Mouse (Mus musculus): ENCODE measurements around the gene Tbc1d2b.
A peak's percentile ranks its signal among the peaks of the same experiment; 100 is the strongest.

Gene Tbc1d2b

DNA sequence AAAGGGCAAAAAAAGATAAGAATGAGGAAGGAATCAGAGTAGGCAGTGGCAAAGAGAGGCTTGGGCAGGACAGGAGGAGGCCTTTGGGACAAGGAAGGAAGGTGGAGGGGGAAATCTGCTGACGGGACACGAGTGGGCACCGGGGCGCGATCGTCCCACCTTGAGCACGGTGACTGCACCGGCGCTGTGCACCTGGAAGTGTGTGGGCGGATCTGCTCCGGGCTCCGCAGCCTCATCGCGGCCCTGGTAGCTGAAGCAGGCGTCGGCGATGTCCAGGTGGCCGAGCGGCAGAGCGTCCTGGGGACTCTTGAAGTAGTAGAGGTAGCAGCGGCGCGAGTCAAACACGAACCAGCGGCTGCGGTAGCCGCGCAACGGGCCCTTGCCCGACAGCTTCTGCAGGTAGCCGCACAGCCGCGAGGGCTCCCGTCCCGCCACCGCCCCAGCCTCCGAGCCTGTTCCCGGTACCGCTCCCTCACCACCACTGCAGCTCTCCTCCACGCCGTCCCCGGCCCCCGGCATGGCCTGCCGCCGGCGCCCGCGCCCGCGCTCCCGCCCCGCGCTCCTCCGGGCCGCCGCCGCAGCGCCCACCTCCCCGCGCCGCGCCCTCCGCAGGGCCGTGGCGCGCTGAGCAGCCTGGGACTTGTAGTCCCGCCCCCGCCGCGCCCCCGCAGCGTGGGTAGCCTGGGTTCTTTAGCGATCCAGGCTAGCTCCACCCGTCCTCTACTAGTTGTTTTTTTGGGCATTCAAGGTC lies at the start of gene Tbc1d2b:
TSS of gene Tbc1d2b (minus strand) at position 612 of the 751 bp plus-strand sequence.
- DNase-seq, result peak; percentile 72

DNA sequence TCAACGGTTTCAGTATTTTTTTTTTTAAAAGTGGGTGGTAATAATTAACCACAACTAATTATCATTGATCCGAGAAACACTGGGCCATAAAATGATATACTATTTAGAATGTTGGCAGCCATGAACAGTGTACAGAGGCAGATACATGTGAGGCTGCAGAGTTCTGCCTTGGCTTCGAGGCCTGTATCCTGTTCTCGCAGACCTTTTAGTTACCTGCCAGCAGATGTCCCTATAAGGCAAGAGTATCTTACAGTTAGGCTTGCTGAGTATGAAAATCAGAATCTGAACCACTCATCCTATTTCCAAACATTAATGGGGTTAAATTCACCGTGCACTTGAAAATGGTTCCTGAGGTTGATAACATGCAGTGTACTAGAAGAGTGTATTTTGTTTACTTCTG lies 45.7 kb upstream of the Tbc1d2b start:
- DNase-seq, result no peak

DNA sequence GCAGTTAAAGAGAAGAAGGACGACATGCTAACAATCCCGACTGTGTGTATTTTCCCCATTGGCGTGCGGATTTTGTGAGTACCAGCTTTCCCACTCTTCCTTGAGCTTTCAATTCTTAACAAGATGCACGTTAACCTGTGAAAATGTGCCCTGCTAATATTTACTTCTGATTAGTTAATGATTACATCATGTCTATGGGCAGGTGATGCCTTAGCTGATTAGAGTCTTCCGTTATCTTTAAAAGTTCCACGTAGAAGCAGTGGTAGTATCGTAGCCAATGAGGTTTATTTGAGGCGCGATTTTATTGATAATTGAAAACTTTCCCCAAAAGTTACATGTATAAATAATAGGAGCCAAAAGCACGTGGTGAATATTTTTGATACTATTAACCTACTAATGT lies 45.1 kb upstream of the Tbc1d2b start:
- DNase-seq, result no peak

DNA sequence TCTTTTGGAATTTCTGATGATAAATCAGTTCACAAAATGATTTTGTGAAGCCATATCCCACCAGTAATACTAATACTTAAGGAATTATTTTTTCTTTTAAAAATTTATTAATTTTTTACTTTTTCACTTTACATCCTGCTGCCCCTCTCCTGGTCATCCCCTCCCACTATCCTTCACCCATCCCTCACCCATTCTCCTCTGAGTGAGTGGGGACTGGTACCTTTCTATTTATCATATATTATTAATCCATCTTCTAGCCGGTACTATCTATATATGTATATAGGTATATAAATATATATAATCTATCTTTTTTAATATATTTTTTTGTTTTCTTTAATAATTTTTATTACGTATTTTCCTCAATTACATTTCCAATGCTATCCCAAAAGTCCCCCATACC lies 33.6 kb upstream of the Tbc1d2b start:
- DNase-seq, result no peak

DNA sequence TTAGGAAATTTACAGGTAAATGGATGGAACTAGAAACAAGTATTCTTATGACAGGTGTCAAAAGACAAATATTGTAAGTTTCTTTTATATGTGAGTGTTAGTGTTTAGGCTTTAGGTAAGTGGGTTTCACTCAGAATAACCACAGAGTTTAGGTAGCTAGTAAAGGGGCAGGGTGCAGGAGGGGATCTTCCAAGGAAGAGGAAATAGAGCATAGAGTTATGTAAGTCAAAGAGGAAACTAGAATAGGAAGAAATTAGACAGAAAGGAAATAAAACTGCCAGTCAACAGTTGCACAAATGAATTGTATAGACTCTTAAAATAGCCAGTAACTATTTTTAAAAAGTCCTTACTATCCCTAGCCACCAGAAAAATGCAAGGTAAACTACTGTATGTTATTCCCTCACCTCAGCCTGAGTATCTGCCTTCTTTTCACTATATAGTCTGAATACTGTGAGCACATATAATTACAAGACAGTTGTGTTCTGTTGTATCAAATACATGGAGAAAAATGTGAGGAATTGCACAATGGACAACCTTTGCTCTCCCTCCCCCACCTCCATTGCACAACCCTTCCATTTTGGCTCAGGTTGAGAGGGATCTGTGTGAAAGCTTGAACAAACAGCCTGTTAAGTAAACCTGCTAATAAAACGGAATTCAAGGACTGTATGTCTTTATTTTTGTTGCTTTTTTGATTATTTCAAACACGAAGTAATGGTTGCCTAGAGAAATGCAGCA lies 32.7 kb upstream of the Tbc1d2b start:
- DNase-seq, result no peak

DNA sequence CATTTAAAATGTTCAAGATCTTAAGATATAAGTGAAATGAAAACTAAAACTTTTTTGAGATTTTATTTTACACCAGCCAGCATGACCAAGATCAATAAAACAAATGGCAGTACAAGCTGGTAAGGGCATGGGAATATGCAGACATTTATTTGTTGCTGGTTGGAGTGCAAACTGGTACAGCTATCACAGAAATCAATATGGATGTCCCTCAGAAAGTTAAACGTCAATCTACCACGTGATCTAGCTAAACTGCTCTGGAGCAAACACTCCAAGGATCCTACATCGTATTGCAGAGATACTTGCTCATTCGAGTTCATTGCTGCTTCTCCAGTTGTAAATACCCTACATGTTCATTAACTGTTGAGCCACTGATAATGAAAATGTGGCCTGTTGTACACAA lies 32.1 kb upstream of the Tbc1d2b start:
- no peak for DNase-seq

DNA sequence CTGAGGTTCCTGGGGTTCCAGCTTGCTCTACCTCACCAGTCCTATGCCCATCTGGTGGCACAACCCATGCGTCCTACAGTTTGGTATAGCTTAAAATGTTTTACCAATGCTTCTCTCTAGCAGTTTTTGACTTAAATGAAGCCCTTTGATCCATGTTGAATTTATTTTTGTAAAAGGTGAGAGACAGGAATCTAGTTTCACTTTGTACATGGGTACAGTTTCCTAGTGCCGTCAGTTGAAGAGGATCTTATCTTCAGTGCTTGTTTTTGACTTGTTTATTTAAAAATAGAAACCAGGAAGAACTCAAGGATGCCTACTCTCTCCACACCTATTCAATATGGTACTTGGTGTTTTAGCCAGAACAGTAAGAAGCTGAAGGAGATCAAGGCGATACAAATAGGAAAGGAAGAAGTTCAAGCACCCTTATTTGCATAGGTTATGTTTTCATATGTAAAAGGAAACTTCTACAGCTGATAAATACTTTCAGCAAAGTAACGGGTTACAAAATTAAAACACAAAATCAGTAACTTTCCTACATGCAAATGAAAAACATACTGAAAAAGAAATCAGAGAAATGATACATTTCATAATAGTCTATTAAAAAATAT lies 30.6 kb upstream of the Tbc1d2b start:
- no peak for DNase-seq

DNA sequence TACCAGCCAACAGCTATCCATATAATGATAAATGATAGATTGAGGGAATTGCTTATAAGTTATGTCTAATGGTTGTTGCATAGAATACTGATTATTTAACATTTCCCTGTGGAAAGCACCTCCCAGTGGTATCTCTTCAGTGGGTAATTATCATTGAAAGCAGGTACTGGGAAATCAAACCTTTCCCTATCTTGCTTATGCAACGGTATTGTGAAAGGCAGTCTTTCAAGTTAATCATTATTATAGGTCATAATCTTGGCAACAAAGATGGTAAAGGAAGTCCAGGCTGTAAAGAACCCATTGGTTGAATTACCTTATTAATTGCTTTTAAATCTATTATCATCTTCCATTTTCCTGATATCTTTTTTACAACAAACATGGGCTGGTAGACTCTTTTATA lies 27.0 kb upstream of the Tbc1d2b start:
- no peak for DNase-seq

DNA sequence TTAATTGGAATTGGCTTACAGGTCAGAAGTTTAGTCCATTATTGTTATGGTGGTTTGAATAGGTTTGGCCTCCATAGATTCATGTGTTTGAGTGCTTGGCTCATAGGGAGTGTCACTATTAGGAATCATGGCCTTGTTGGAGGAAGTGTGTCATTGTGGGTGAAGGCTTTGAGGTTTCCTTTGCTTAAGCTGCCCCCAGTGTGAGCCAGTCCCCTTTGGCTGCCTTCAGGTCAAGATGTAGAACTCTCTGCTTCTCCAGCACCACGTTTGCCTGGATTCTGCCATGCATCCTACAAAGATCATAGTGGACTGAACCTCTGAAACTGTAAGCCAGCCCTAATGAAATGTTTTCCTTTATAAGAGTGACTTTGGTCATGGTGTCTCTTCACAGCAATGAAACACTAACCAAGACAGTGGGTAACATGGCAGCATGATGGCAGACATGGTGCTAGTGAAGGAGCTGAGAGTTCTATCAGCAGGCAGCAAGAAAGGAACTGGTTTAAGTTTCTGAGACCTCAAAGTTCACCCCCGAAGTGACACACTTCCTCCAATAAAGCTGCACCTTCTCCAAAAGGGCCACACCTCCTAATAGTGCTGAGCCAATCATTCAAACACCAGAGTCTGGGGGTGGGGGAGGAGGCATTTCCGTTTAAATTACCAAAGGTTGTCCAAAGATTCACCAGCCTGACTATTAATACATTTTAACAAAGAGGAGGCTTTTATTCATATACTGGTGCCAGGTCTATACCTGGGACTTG lies 23.2 kb upstream of the Tbc1d2b start:
- DNase-seq, result no peak

DNA sequence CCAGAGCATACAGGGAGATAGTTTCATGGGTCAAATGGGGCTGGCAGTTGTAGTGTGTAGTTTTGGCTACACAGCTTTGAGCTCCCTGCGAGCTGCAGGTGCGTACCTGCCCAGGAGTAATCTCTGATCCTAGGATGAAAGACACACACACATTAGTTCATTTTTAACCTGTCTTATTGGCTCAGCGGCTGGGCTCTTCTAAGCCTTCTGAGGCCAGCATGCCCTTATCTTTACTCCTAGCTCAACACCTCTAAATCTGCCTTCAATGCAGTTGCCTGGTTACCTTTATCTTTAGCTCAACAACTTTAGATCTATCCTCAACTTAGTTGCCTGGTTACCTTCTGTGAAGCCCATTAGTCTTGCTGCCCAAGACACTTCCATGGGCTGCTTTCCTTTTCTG lies 7.8 kb upstream of the Tbc1d2b start:
- no peak for DNase-seq

DNA sequence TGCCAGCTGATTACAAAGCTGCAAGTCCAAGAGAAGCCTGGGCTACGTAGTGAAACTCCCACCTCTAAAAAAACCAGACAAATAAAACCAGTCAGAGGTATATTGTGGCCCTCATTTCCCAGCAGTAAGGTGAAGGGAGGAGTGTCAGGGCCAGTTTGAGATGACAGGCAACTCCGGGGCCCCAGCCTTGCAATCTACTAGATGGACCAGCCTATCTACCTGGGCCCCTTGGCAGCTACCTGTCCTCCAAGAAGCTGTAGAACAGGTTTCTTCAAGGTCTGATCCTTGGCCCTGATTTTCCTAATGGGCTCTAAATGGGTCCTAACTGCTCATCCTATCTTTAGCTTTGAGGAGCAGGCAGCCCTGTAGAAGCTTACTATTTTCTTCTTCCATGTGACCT lies 7.3 kb upstream of the Tbc1d2b start:
- no peak for DNase-seq

DNA sequence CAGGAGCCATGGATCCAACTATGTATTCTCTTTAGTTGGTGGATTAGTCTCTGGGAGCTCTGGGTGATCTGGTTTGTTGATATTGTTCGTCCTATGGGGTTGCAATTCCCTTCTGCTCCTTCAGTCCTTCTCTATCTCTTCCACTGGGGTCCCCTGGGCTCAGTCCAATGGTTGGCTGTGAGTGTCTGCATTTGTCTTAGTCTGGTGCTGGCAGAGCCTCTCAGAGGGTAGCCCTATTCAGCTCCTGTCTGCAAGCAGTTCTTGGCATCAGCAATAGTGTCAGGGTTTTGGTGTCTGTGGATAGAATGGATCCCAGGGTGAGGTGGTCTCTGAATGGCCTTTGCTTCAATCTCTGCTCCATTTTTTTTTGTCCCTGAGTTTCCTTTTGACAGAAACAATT lies 6.2 kb upstream of the Tbc1d2b start:
- no peak for DNase-seq

DNA sequence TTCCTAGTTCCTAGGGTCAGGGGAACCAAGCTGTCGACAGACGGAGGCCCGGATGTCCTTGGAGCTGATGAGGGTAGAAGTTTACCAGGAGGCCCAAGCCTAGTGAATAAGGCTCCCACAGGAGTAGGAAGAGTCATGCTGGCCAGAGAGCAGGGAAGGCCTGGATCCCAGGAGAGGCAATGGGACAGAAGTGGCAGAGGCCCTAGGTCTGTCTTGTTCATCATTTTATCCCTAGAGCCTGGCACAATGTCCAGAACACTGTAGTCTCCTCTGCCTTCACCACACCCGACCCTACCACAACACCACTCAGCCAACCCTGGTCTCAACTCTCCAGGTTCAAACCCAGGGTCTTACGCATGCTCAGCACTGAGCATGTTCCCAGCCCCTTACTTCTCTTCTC lies 5.3 kb upstream of the Tbc1d2b start:
- no peak for DNase-seq

DNA sequence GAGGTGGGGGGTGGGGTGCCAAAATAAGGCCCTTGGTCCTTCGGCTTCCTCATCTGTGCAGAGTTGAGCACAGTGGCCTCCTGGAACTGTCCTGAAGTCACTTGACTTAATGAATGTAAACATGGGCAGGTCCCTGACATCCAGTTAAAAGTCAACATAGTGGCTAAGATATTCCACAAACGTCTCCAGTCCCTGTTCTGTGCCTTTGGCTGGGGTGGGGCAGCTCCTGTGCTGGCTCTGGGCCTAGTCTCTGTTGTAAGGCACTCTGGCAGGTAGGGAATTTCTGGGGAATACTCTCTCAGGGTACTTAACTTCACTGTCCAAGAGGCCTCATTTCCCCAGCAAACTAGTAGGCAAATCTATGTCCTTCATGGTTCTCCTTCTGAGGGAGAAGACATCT lies 4.9 kb upstream of the Tbc1d2b start:
- no peak for DNase-seq

DNA sequence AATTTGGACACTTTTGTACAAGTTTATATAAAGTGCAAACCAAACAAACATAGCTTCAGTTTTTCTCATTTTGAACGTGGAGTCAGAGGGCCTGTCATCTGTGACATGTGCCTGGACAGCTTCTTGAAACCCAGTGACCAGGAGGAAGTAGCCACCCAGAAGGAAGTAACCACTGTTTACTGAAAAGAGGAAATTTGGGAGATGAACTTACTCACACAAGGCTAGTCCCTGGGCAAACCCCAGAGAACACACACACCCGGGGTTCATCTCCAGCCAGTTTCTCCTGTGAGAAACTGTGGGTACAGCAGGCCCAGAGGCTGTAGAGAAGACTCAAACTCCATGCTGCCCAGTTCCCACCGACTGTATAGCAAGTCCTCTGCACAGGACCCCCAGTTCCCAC lies 3.9 kb upstream of the Tbc1d2b start:
- DNase-seq, result no peak

DNA sequence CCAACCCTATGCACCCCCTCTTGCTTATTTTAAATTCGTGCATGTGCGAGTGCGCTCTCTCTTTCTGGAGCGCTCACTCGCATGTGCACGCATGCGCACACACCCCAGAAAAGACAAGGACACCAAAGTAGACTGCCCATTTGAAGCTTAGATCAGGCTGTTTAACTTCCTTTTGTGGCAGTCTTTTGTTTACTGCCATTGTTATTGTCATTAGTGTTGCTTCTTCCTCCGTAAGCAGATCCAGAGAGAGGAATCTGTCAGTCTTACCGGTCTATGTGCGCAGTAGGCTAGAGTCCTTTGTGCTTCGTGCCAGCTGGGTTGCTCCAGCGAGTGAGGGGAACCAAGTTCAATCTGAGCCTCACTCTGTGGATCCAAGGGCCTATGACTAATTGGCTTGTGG lies 1.7 kb upstream of the Tbc1d2b start:
- DNase-seq, result no peak

DNA sequence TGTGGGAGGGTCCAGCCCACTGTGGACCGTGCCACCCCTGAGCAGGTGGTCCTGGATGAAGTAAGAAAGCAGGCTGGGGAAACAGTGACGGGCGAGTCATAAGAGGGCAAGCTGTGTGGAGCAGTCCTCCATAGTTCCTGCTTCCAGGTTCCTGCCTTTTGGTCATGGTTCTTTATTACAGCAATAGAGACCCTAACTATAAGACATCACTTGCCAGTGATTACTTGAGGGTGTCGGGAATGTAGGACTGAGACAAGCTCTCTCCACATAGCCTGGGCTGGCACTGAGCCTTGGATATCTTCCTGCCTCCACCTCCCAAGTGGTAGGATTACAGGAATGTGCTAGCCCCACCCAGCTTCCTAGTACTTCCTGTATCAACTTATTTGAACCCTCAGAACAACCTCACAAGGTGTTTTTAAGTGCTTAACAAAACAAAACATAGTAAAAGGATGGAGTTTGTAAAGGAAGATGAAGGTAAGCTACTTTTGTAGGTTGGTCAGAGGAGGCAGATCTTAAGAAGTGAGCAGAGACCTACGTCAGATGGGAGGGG lies 1.0 kb upstream of the Tbc1d2b start:
- no peak for DNase-seq

DNA sequence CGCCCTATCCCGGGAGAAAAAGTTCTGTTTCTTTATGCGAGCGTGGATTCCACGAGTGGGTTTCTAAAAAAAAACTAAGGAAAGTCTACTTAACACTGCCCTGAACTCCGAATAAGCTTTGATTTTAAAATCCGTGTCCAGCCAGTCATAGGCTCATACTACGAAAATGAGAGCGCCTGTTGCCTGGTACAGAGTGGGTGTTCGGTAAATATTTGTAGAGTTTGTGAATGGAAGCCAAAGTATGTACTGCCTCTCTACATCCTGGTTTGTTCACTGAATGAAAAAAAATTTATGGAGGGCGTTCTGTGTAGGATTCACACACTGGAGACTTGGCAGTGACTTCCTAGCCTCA lies 316 bp upstream of the Tbc1d2b start:
- DNase-seq, result no peak

DNA sequence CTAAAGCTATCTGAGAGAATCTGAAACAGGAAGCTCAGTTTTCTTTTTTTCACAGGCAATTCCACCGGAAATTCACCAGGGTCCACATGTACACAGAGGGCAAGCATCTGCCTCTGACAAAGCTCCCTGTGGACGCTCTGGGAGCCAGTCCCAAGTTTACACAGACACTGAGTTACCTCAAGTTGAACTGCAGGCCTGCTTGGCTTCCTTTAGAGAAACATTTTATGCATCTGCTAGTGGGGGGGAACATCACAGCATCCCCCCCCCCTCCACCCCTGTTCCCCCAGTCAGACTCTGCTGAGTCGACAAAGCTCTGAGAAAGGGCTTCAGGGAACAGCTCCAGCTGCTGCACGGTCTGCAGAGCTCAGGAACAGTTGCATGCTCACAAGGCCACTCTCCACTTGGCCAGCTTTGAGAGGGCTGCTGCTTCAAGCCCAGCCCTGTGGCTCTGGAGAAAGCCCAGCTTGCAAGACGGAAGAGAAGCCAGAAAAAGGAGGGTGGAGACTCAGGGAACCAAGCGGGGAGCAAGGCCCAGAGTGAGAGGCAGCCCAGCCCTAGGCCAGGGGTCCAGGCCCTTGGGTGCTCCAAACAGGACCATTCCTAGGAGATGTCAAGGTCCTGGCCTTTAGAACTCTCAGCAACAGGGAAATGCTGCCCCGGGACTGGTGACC lies 1.5 kb downstream of the Tbc1d2b start:
- peak; percentile 26 for DNase-seq

DNA sequence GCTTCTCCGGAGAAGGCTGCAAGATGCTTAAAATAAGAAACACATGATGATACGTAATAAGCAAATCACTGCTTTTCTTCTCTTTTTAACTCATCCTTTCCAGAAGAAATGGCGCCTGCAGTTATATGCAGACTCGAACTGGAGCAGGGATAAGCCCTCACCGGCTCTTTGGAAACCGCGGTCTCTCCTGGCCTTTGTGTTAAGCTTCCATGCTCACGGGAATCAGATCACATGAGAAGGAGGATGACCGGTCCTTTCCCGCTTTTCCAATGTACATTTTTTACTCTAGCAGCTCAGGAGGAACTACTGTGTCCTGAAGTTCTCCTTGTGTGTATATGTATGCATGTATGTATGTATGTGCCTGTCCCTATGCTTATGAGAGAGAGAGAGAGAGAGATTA lies 3.7 kb downstream of the Tbc1d2b start:
- no peak for DNase-seq

DNA sequence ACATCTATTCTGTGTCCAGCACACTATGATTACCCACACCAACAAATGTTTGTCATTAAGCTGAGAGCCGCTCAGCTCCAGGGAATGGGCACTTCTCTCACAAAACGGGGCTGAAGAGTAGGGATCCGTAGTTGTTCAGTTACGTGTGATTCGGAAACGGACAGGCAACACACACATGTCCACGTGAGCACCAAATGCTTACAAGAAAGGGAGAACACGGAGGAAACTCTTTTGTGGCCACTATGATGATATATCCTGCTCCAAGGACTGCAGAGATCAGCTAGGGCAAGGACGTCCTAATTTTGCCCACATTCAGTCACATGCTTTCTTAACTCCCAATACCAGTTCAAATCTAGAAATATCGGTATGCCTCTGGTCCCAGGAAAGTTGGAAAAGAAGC lies 4.5 kb downstream of the Tbc1d2b start:
- no peak for DNase-seq

DNA sequence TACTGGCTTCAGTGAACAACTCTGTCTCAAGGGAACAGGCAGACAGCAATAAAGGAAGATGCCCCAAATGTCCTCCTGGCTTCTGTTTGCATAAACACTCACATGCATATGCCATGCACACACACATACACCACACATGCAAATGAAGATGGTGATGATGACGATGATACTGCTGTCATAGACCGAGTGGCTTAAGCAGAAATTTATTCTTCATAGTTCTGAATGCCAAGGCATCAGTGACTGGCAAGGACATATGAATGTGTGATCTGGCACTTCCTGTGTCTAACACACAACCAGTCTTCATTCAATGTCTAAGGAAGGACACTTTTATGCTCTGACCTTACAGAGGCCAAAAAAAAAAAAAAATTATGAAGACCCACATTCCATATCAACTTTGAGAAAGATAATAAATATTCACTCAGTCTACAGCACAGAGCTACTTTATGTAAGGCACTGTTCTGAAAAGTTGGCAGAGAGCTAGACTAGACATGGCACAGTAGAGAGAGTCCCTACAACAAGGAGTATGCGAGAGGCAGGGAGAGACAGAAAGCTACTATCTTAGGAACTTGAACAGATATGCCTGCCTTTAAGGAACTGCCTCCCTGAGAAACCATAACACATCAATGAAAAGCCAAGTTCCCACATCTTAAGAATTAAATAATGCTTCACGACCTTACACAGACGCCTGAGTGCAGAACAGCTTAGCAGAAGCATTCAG lies 5.1 kb downstream of the Tbc1d2b start:
- DNase-seq, result no peak
